Mouse (Mus musculus): Measurements from ENCODE around the gene Dapk1. TPM values are rescaled to one million over a fixed set of nuclear protein-coding genes. Genes with fewer than 3 reads are reported as not detected.

The Dapk1 gene
- polyA plus RNA-seq, 1 experiment from 2014 or later = 4.8 TPM

DNA sequence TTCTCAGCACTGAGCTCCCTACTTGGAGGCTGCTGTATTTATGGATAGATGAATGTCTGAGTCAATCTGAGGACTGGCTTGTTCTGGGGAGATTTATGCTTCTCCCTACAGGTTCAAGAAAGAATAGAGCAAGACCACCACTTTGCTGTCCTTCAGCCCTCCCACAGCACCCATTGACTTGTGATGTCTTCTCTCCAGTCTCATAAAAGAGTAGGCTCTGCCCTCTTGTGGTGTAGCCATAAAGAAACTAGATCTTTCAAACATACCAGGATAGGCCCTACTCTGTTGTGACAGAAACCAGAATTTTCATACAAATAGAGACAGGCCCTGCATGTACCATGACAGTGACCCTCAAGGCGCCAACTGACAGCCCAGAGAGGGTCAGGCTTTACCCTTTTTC is 145.5 kb downstream of the Dapk1 start:
- ATAC-seq (ENCODE audit: low FRiP score, low TSS enrichment) (no peak), DNase-seq (ENCODE audit: low spot score) (no peak)
- H3K4me1 ChIP-seq (replicated peaks; ENCODE audit: control insufficient read depth, insufficient read depth) = no peaks in the 10 kb centered on the region
- H3K9me3 ChIP-seq (ENCODE audit: control insufficient read depth, low read length) = no peaks in the 10 kb centered on the region
- peaks cover 3% of the 10 kb centered on the region; the same call in 1 of the 2 replicates for H3K36me3 ChIP-seq (ENCODE audit: control insufficient read depth, insufficient read depth, low read length)
- no peak overlapping the region for H3K27ac ChIP-seq (replicated peaks)
- TF ChIP-seq CTCF (IDR thresholded peaks at IDR 0.05; ENCODE audit: low read depth) (no peak; the same call in 1 of the 2 replicates), EP300 (optimal IDR thresholded peaks at IDR 0.05) (no peak)
- H3K9ac ChIP-seq (ENCODE audit: low read length) = no peak overlapping the region
- H3K4me2 ChIP-seq (replicated peaks; ENCODE audit: low read depth) = no peak overlapping the region
- no peak overlapping the region for H3K4me3 ChIP-seq (ENCODE audit: low read depth, low read length)
- WGBS = 88% methylated on average over 1 of the region's 1 CpGs
- H3K27me3 ChIP-seq (ENCODE audit: control insufficient read depth, insufficient read depth, low read length) = no peaks in the 10 kb centered on the region

- H3K4me3 ChIP-seq (ENCODE audit: low read depth, low read length) = no peak overlapping the region
- H3K36me3 ChIP-seq (ENCODE audit: control insufficient read depth, insufficient read depth, low read length) = peaks cover 8% of the 10 kb centered on the region
- ATAC-seq (ENCODE audit: low FRiP score, low TSS enrichment) = no peak
- H3K9ac ChIP-seq (ENCODE audit: low read length) = no peak overlapping the region
- no peak for DNase-seq (ENCODE audit: low spot score)
- H3K4me2 ChIP-seq (replicated peaks; ENCODE audit: low read depth) = no peak overlapping the region
- no peaks in the 10 kb centered on the region for H3K9me3 ChIP-seq (ENCODE audit: control insufficient read depth, low read length)
- no peaks in the 10 kb centered on the region for H3K27me3 ChIP-seq (ENCODE audit: control insufficient read depth, insufficient read depth, low read length)
- TF ChIP-seq EP300 (optimal IDR thresholded peaks at IDR 0.05) (no peak), CTCF (IDR thresholded peaks at IDR 0.05; ENCODE audit: low read depth) (peak; percentile 73)
- WGBS = 92% methylated on average over 2 of the region's 2 CpGs
- no peaks in the 10 kb centered on the region for H3K4me1 ChIP-seq (replicated peaks; ENCODE audit: control insufficient read depth, insufficient read depth)
- no peak overlapping the region for H3K27ac ChIP-seq (replicated peaks)
Measured at GRCm38 (mm10) chr13:60748556-60748955, 146.8 kb downstream of the Dapk1 start.

DNA sequence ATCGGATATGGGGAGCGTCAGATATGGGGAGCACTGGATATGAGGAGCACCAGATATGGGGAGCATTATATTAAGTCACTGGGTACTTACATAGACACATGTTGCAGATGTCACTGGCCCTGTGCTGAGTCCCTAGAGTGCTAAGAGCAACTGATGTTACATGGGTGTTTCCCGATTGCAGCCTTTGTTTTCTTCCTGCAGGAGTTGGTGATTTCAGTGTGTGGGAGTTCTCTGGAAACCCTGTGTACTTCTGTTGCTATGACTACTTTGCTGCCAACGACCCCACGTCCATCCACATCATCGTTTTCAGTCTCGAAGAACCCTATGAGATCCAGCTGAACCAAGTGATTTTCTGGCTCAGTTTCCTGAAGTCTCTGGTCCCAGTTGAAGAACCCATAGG is 149.2 kb downstream of the Dapk1 start:
- no peak for TF ChIP-seq EP300 (optimal IDR thresholded peaks at IDR 0.05)
- TF ChIP-seq CTCF (IDR thresholded peaks at IDR 0.05; ENCODE audit: low read depth) = no peak
- Histone ChIP-seq H3K4me1 (replicated peaks; ENCODE audit: control insufficient read depth, insufficient read depth) (no peaks in the 10 kb centered on the region), H3K9ac (ENCODE audit: low read length) (no peak overlapping the region), H3K36me3 (ENCODE audit: control insufficient read depth, insufficient read depth, low read length) (peaks cover 8% of the 10 kb centered on the region), H3K27ac (replicated peaks) (no peak overlapping the region), H3K9me3 (ENCODE audit: control insufficient read depth, low read length) (no peaks in the 10 kb centered on the region), H3K4me2 (replicated peaks; ENCODE audit: low read depth) (no peak overlapping the region), H3K27me3 (ENCODE audit: control insufficient read depth, insufficient read depth, low read length) (no peaks in the 10 kb centered on the region), H3K4me3 (ENCODE audit: low read depth, low read length) (no peak overlapping the region)
- DNase-seq (ENCODE audit: low spot score) (no peak), ATAC-seq (ENCODE audit: low FRiP score, low TSS enrichment) (no peak)
- 94% methylated on average over 7 of the region's 7 CpGs for WGBS

- DNase-seq (ENCODE audit: low spot score) (no peak), ATAC-seq (ENCODE audit: low FRiP score, low TSS enrichment) (no peak)
- Histone ChIP-seq H3K4me3 (ENCODE audit: low read depth, low read length) (no peak overlapping the region), H3K4me2 (replicated peaks; ENCODE audit: low read depth) (no peak overlapping the region), H3K27ac (replicated peaks) (no peak overlapping the region), H3K9me3 (ENCODE audit: control insufficient read depth, low read length) (no peaks in the 10 kb centered on the region), H3K36me3 (ENCODE audit: control insufficient read depth, insufficient read depth, low read length) (peaks cover 8% of the 10 kb centered on the region), H3K27me3 (ENCODE audit: control insufficient read depth, insufficient read depth, low read length) (no peaks in the 10 kb centered on the region), H3K9ac (ENCODE audit: low read length) (no peak overlapping the region), H3K4me1 (replicated peaks; ENCODE audit: control insufficient read depth, insufficient read depth) (no peaks in the 10 kb centered on the region)
- TF ChIP-seq EP300 (optimal IDR thresholded peaks at IDR 0.05) = no peak
- TF ChIP-seq CTCF (IDR thresholded peaks at IDR 0.05; ENCODE audit: low read depth) = no peak
- WGBS = 97% methylated on average over 6 of the region's 6 CpGs
Measured at GRCm38 (mm10) chr13:60753216-60753615, 151.5 kb downstream of the Dapk1 start.

- no peak for ATAC-seq (ENCODE audit: low FRiP score, low TSS enrichment)
Measured at GRCm38 (mm10) chr13:60755251-60755650, 153.5 kb downstream of the Dapk1 start.

DNA sequence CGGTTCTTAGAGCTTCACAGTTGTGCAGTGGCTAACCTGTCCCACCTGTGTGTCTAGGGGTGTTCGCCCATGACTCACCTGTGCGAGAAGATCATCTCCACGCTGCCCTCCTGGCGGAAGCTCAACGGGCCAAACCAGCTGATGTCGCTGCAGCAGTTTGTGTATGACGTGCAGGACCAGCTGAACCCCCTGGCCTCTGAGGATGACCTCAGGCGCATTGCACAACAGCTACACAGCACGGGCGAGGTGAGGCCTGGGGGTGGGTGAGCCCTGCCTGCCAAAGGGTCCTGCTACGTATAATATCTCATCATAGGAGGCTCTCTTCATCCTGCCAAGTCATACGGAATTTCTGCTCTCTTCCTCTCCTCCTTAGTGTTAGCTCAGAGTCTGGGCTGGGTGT is 155.5 kb downstream of the Dapk1 start:
- DNase-seq (ENCODE audit: low spot score) (no peak), ATAC-seq (ENCODE audit: low FRiP score, low TSS enrichment) (no peak; the same call in 1 of the 2 replicates)
- H3K36me3 ChIP-seq (ENCODE audit: control insufficient read depth, insufficient read depth, low read length) = peaks cover 13% of the 10 kb centered on the region
- H3K9ac ChIP-seq (ENCODE audit: low read length) = no peak overlapping the region
- H3K9me3 ChIP-seq (ENCODE audit: control insufficient read depth, low read length) = no peaks in the 10 kb centered on the region
- H3K4me2 ChIP-seq (replicated peaks; ENCODE audit: low read depth) = no peak overlapping the region
- no peak for TF ChIP-seq EP300 (optimal IDR thresholded peaks at IDR 0.05)
- no peak for TF ChIP-seq CTCF (IDR thresholded peaks at IDR 0.05; ENCODE audit: low read depth)
- no peak overlapping the region for H3K27ac ChIP-seq (replicated peaks)
- no peak overlapping the region for H3K4me3 ChIP-seq (ENCODE audit: low read depth, low read length)
- no peaks in the 10 kb centered on the region for H3K4me1 ChIP-seq (replicated peaks; ENCODE audit: control insufficient read depth, insufficient read depth)
- 75% methylated on average over 13 of the region's 13 CpGs for WGBS
- no peaks in the 10 kb centered on the region for H3K27me3 ChIP-seq (ENCODE audit: control insufficient read depth, insufficient read depth, low read length)

More at GRCm38 (mm10) chr13:60755251-60755650, 153.5 kb downstream of the Dapk1 start:
- H3K36me3 ChIP-seq (ENCODE audit: control insufficient read depth, insufficient read depth, low read length) = peaks cover 8% of the 10 kb centered on the region
- no peaks in the 10 kb centered on the region for H3K9me3 ChIP-seq (ENCODE audit: control insufficient read depth, low read length)
- no peak for DNase-seq (ENCODE audit: low spot score)
- H3K4me1 ChIP-seq (replicated peaks; ENCODE audit: control insufficient read depth, insufficient read depth) = no peaks in the 10 kb centered on the region
- 60% methylated on average over 2 of the region's 2 CpGs for WGBS
- no peaks in the 10 kb centered on the region for H3K27me3 ChIP-seq (ENCODE audit: control insufficient read depth, insufficient read depth, low read length)
- no peak overlapping the region for H3K4me3 ChIP-seq (ENCODE audit: low read depth, low read length)
- no peak for TF ChIP-seq EP300 (optimal IDR thresholded peaks at IDR 0.05)
- no peak for TF ChIP-seq CTCF (IDR thresholded peaks at IDR 0.05; ENCODE audit: low read depth)
- no peak overlapping the region for H3K4me2 ChIP-seq (replicated peaks; ENCODE audit: low read depth)
- no peak overlapping the region for H3K9ac ChIP-seq (ENCODE audit: low read length)
- H3K27ac ChIP-seq (replicated peaks) = no peak overlapping the region

All from stomach, postnatal 0 days (tissue).